Mouse (Mus musculus): ENCODE measurements at regions not wholly inside any gene's neighbourhood (a gene's known extent, or its start where the extent isn't known, plus 50 kb on each side); places are given as distances from the start of the nearest gene placed in this dataset.

DNA sequence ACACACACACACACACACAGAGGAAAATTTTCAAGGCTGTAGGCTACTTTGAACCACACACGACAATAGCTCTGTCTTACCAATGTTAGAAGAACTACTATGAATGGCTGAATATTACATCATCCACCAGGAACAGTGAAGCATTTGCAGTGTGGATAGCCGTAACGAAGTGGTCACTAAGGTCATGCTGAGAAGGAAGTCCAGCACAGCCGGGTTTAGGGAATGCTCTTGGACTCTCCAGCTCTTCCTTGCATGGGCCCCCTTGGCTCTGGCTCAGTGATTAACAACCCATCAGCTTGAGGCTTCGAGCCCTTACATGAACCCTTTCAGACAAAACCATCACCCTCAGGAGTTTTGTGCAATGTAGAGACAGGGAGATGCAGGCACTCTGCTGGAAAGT lies 245.3 kb downstream of the Adamts20 start:
- H3K4me3 ChIP-seq, result no peak overlapping the region

DNA sequence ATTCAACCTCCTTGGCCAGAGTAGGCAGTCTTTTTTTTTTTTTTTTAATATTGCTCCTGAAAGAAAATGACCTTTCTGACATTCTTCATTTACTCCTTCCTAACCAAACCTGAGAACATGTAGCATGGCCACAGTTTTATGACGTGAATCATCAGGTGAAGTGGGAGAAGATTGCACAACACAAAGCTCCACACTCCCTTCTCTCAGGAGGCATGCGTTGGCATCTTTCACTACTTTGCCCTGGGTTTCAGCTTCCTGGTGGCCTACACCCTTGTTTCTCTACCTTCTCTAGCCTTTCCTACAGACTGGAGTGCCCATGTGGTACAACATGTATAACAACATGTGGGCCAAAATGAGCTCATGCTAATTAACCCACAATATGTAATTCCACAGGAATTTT lies 248.5 kb downstream of the Adamts20 start:
- Histone ChIP-seq H3K36me3 (replicated peaks) (no peaks in the 10 kb centered on the region), H3K9ac (no peak overlapping the region), H3K9me3 (no peaks in the 10 kb centered on the region), H3K4me2 (no peak overlapping the region), H3K27ac (no peak overlapping the region), H3K4me3 (no peak overlapping the region), H3K4me1 (no peaks in the 10 kb centered on the region), H3K27me3 (replicated peaks) (no peaks in the 10 kb centered on the region)
- 96% methylated on average over 2 of the region's 2 CpGs for WGBS
- no peak for ATAC-seq (replicated peaks)

More for the DNA sequence above, 245.3 kb downstream of the Adamts20 start:
- Histone ChIP-seq H3K9me3 (no peaks in the 10 kb centered on the region), H3K4me1 (peaks cover 5% of the 10 kb centered on the region; the same call in 1 of the 2 replicates), H3K4me2 (no peak overlapping the region), H3K36me3 (replicated peaks) (no peaks in the 10 kb centered on the region), H3K9ac (no peak overlapping the region), H3K27me3 (replicated peaks) (no peaks in the 10 kb centered on the region), H3K27ac (no peak overlapping the region)
- WGBS, result 55% methylated on average over 5 of the region's 5 CpGs
- no peak for ATAC-seq (replicated peaks)

DNA sequence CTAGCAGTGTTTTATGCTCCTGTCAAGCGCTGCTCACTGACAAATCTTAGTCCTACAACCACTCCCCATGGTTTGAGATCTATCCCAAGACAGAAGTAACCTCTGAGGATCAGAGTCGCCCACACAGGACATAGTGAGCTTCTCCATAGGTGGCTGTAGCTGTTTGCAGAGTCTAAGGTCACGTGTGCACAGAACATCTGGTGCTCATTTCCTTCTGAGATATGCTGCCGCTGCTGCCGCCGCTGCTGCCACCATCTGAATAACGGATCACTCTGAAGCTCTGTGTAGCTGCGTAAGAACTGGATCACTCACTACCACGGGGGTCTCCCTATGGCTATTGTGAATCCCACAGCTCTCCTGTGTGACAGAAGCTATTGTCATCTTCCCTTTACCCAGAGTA lies 250.8 kb downstream of the Adamts20 start:
- Histone ChIP-seq H3K4me1 (no peaks in the 10 kb centered on the region), H3K9me3 (no peaks in the 10 kb centered on the region), H3K27me3 (replicated peaks) (no peaks in the 10 kb centered on the region), H3K27ac (no peak overlapping the region), H3K9ac (no peak overlapping the region), H3K36me3 (replicated peaks) (no peaks in the 10 kb centered on the region), H3K4me2 (no peak overlapping the region), H3K4me3 (no peak overlapping the region)
- WGBS, result 60% methylated on average over 9 of the region's 9 CpGs
- ATAC-seq (replicated peaks), result no peak

GRCm38 (mm10) chr15:94213393-94213792 lies 251.8 kb downstream of the Adamts20 start:
- H3K27me3 ChIP-seq (replicated peaks), result no peaks in the 10 kb centered on the region
- no peak overlapping the region for H3K27ac ChIP-seq
- no peak overlapping the region for H3K4me3 ChIP-seq
- no peak overlapping the region for H3K4me2 ChIP-seq
- no peaks in the 10 kb centered on the region for H3K9me3 ChIP-seq
- no peaks in the 10 kb centered on the region for H3K4me1 ChIP-seq
- 35% methylated on average over 4 of the region's 4 CpGs for WGBS
- no peak overlapping the region for H3K9ac ChIP-seq
- ATAC-seq (replicated peaks), result no peak
- H3K36me3 ChIP-seq (replicated peaks), result no peaks in the 10 kb centered on the region

DNA sequence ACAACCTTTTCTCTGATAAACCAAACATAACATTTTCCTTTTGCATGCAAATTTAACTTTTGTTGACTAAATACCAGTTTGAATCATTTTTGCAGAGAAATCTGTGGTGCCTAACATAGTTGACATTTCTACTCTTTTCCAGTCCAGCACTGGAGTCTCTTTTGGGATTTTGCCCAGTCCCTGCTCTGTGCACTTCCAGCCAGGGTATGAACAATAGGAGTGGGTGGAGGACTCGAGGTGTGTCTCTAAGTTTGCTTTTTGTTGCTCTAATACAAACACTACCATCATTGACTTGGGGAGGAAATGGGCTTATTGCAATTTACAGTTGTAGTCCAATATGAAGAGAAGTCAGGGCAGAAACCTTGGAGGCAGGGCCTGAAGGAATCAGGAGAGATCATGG lies 256.7 kb downstream of the Adamts20 start:
- Histone ChIP-seq H3K4me1 (no peaks in the 10 kb centered on the region), H3K4me3 (no peak overlapping the region), H3K9me3 (no peaks in the 10 kb centered on the region), H3K9ac (no peak overlapping the region), H3K36me3 (replicated peaks) (no peaks in the 10 kb centered on the region), H3K27ac (no peak overlapping the region), H3K27me3 (replicated peaks) (no peaks in the 10 kb centered on the region), H3K4me2 (no peak overlapping the region)
- ATAC-seq (replicated peaks), result no peak
- WGBS, result 45% methylated on average over 1 of the region's 1 CpGs

DNA sequence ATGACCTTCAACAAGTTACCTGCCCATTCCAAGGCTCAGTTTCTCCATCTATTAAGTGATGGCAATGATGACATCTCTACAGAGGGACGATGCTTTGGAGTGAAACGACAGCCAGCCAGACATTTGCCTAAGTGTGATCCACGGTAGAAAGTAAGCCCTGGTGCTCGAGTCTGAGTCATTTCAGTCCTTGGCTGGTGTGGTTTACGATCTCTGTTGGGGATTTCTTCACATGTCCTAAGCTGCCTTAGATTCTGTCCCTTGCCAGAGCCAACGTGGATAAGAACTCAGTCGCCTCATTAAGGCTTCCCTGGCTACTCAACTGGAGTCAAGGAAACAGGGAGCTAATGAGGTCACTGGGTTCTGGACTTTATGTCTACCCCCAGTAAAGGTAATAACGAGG lies 258.8 kb downstream of the Adamts20 start:
- Histone ChIP-seq H3K4me1 (no peaks in the 10 kb centered on the region), H3K27me3 (replicated peaks) (no peaks in the 10 kb centered on the region), H3K4me3 (no peak overlapping the region), H3K36me3 (replicated peaks) (no peaks in the 10 kb centered on the region), H3K9me3 (no peaks in the 10 kb centered on the region), H3K4me2 (no peak overlapping the region), H3K27ac (no peak overlapping the region), H3K9ac (no peak overlapping the region)
- no peak for ATAC-seq (replicated peaks)
- WGBS, result 83% methylated on average over 8 of the region's 8 CpGs

- WGBS, result 69% methylated on average over 11 of the region's 11 CpGs
- Histone ChIP-seq H3K9me3 (no peaks in the 10 kb centered on the region), H3K4me3 (no peak overlapping the region), H3K4me1 (no peaks in the 10 kb centered on the region), H3K27me3 (replicated peaks) (no peaks in the 10 kb centered on the region), H3K27ac (no peak overlapping the region), H3K4me2 (no peak overlapping the region), H3K9ac (no peak overlapping the region), H3K36me3 (replicated peaks) (no peaks in the 10 kb centered on the region)
- no peak for ATAC-seq (replicated peaks)
These were observed 259.8 kb downstream of the Adamts20 start for GRCm38 (mm10) chr15:94205309-94205893.

GRCm38 (mm10) chr15:94190081-94190488 lies 275.1 kb downstream of the Adamts20 start:
- Histone ChIP-seq H3K27ac (no peak overlapping the region), H3K9ac (no peak overlapping the region), H3K9me3 (no peaks in the 10 kb centered on the region), H3K36me3 (replicated peaks) (no peaks in the 10 kb centered on the region), H3K27me3 (replicated peaks) (no peaks in the 10 kb centered on the region), H3K4me1 (no peaks in the 10 kb centered on the region), H3K4me2 (no peak overlapping the region), H3K4me3 (no peak overlapping the region)
- no peak for ATAC-seq (replicated peaks)
- WGBS, result 58% methylated on average over 7 of the region's 7 CpGs

- WGBS, result 85% methylated on average over 4 of the region's 4 CpGs
- ATAC-seq (replicated peaks), result no peak
- Histone ChIP-seq H3K27ac (no peak overlapping the region), H3K4me1 (no peaks in the 10 kb centered on the region), H3K9me3 (no peaks in the 10 kb centered on the region), H3K36me3 (replicated peaks) (no peaks in the 10 kb centered on the region), H3K4me3 (no peak overlapping the region), H3K9ac (no peak overlapping the region), H3K27me3 (replicated peaks) (no peaks in the 10 kb centered on the region), H3K4me2 (no peak overlapping the region)
These were observed 277.6 kb downstream of the Adamts20 start for GRCm38 (mm10) chr15:94187588-94187987.

GRCm38 (mm10) chr15:94183663-94184375 lies 281.4 kb downstream of the Adamts20 start:
- Histone ChIP-seq H3K4me1 (no peaks in the 10 kb centered on the region), H3K36me3 (replicated peaks) (no peaks in the 10 kb centered on the region), H3K9me3 (no peaks in the 10 kb centered on the region), H3K4me3 (no peak overlapping the region), H3K27me3 (replicated peaks) (no peaks in the 10 kb centered on the region), H3K27ac (no peak overlapping the region), H3K9ac (no peak overlapping the region), H3K4me2 (no peak overlapping the region)
- WGBS, result 91% methylated on average over 6 of the region's 6 CpGs
- no peak for ATAC-seq (replicated peaks)

- WGBS, result 83% methylated on average over 7 of the region's 7 CpGs
- no peak for ATAC-seq (replicated peaks)
- no peak overlapping the region for H3K4me3 ChIP-seq
- H3K27ac ChIP-seq, result no peak overlapping the region
- H3K36me3 ChIP-seq (replicated peaks), result no peaks in the 10 kb centered on the region
- H3K27me3 ChIP-seq (replicated peaks), result no peaks in the 10 kb centered on the region
- no peak overlapping the region for H3K9ac ChIP-seq
- no peaks in the 10 kb centered on the region for H3K4me1 ChIP-seq
- no peaks in the 10 kb centered on the region for H3K9me3 ChIP-seq
- no peak overlapping the region for H3K4me2 ChIP-seq
These were observed 291.1 kb downstream of the Adamts20 start for GRCm38 (mm10) chr15:94174083-94174482.

- 85% methylated on average over 4 of the region's 4 CpGs for WGBS
- H3K4me1 ChIP-seq, result no peaks in the 10 kb centered on the region
- H3K9me3 ChIP-seq, result no peaks in the 10 kb centered on the region
- H3K4me3 ChIP-seq, result no peak overlapping the region
- ATAC-seq (replicated peaks), result no peak
- no peak overlapping the region for H3K27ac ChIP-seq
- H3K36me3 ChIP-seq (replicated peaks), result no peaks in the 10 kb centered on the region
- no peak overlapping the region for H3K4me2 ChIP-seq
- H3K27me3 ChIP-seq (replicated peaks), result no peaks in the 10 kb centered on the region
- H3K9ac ChIP-seq, result no peak overlapping the region
These were observed 304.4 kb downstream of the Adamts20 start for GRCm38 (mm10) chr15:94160806-94161205.

- H3K27ac ChIP-seq, result no peak overlapping the region
- H3K4me3 ChIP-seq, result no peak overlapping the region
- no peaks in the 10 kb centered on the region for H3K9me3 ChIP-seq
- no peak overlapping the region for H3K4me2 ChIP-seq
- no peaks in the 10 kb centered on the region for H3K36me3 ChIP-seq (replicated peaks)
- no peak for ATAC-seq (replicated peaks)
- no peak overlapping the region for H3K9ac ChIP-seq
- WGBS, result 69% methylated on average over 13 of the region's 13 CpGs
- no peaks in the 10 kb centered on the region for H3K27me3 ChIP-seq (replicated peaks)
- no peaks in the 10 kb centered on the region for H3K4me1 ChIP-seq
These were observed 325.7 kb downstream of the Adamts20 start for GRCm38 (mm10) chr15:94139534-94139958.
